Mouse (Mus musculus): Measurements from ENCODE around the gene Ckm. TPM values are rescaled to one million over a fixed set of nuclear protein-coding genes. Genes with fewer than 3 reads are reported as not detected.
A peak's percentile ranks its signal among the peaks of the same experiment; 100 is the strongest.

Gene Ckm
- total and polyA plus RNA-seq, 3 experiments, result not detected

- Histone ChIP-seq H3K9ac (ENCODE audit: control insufficient read depth, low read depth, low read length, poor library complexity, severe bottlenecking) (no peak overlapping the region), H3K27ac (ENCODE audit: control insufficient read depth, low read depth, low read length) (no peak overlapping the region), H3K79me2 (ENCODE audit: control insufficient read depth, insufficient read depth, low read length, poor library complexity) (no peaks in the 10 kb centered on the region), H3K36me3 (ENCODE audit: control insufficient read depth in 1 of 2, insufficient read depth in 2 of 2, low read length in 2 of 2) (no peaks in the 10 kb centered on the region; a peak in 1 of 4 replicates), H3K27me3 (ENCODE audit: control insufficient read depth in 1 of 2, insufficient read depth in 2 of 2, low read length in 2 of 2) (no peaks in the 10 kb centered on the region), H3K4me1 (ENCODE audit: control insufficient read depth in 1 of 2, insufficient read depth in 2 of 2, low read length in 2 of 2) (no peaks in the 10 kb centered on the region), H3K4me3 (ENCODE audit: control insufficient read depth in 1 of 2, insufficient read depth in 1 of 2, low read depth in 2 of 2, low read length in 2 of 2) (no peak overlapping the region), H3K9me3 (replicated peaks; ENCODE audit: insufficient read depth, low read length) (no peaks in the 10 kb centered on the region)
- DNase-seq (ENCODE audit: low read depth, low spot score), result no peak
- no peak for TF ChIP-seq MAX (IDR thresholded peaks at IDR 0.05; ENCODE audit: low read length)
Measured at GRCm38 (mm10) chr7:19394484-19394883, 10.1 kb upstream of the Ckm start.

- no peaks in the 10 kb centered on the region for H3K27me3 ChIP-seq (ENCODE audit: control insufficient read depth in 1 of 2, insufficient read depth in 2 of 2, low read length in 2 of 2)
- H3K79me2 ChIP-seq (ENCODE audit: control insufficient read depth, insufficient read depth, low read length, poor library complexity), result no peaks in the 10 kb centered on the region
- H3K4me1 ChIP-seq (ENCODE audit: control insufficient read depth in 1 of 2, insufficient read depth in 2 of 2, low read length in 2 of 2), result peaks cover 0 to 11% of the 10 kb centered on the region in 2 experiments; a peak in 3 of 4 replicates
- H3K36me3 ChIP-seq (ENCODE audit: control insufficient read depth in 1 of 2, insufficient read depth in 2 of 2, low read length in 2 of 2), result no peaks in the 10 kb centered on the region; a peak in 1 of 4 replicates
- H3K27ac ChIP-seq (ENCODE audit: control insufficient read depth, low read depth, low read length), result no peak overlapping the region
- TF ChIP-seq POLR2A (IDR thresholded peaks at IDR 0.05; ENCODE audit: control insufficient read depth in 1 of 2, insufficient read depth in 1 of 2, low read depth in 1 of 2, low read length in 2 of 2, poor library complexity in 1 of 2), result no peak
- TF ChIP-seq RCOR1 (IDR thresholded peaks at IDR 0.05; ENCODE audit: low read depth, low read length), result no peak
- no peak for TF ChIP-seq TAL1 (IDR thresholded peaks at IDR 0.05; ENCODE audit: low read length)
- no peak for TF ChIP-seq SMC3 (IDR thresholded peaks at IDR 0.05; ENCODE audit: low read depth, low read length)
- no peak for TF ChIP-seq ZC3H11A (IDR thresholded peaks at IDR 0.05; ENCODE audit: low read depth, low read length)
- TF ChIP-seq GABPA (IDR thresholded peaks at IDR 0.05; ENCODE audit: low read depth, low read length), result no peak
- no peak for TF ChIP-seq E2F4 (IDR thresholded peaks at IDR 0.05; ENCODE audit: borderline replicate concordance, low read depth, low read length)
- peak; percentile 42 for DNase-seq (ENCODE audit: low read depth, low spot score)
- no peak overlapping the region for H3K9ac ChIP-seq (ENCODE audit: control insufficient read depth, low read depth, low read length, poor library complexity, severe bottlenecking)
- H3K9me3 ChIP-seq (replicated peaks; ENCODE audit: insufficient read depth, low read length), result no peaks in the 10 kb centered on the region
- H3K4me3 ChIP-seq (ENCODE audit: control insufficient read depth in 1 of 2, insufficient read depth in 1 of 2, low read depth in 2 of 2, low read length in 2 of 2), result peak overlapping the region; percentile 7 to 47; a peak in 2 of 4 replicates
Measured at GRCm38 (mm10) chr7:19399496-19400280, 4.9 kb upstream of the Ckm start.

- H3K36me3 ChIP-seq (ENCODE audit: control insufficient read depth in 1 of 2, insufficient read depth in 2 of 2, low read length in 2 of 2), result no peaks in the 10 kb centered on the region; a peak in 1 of 4 replicates
- H3K27ac ChIP-seq (ENCODE audit: control insufficient read depth, low read depth, low read length), result no peak overlapping the region
- H3K4me3 ChIP-seq (ENCODE audit: control insufficient read depth in 1 of 2, insufficient read depth in 1 of 2, low read depth in 2 of 2, low read length in 2 of 2), result no peak overlapping the region
- peaks cover 0 to 13% of the 10 kb centered on the region in 2 experiments; a peak in 3 of 4 replicates for H3K4me1 ChIP-seq (ENCODE audit: control insufficient read depth in 1 of 2, insufficient read depth in 2 of 2, low read length in 2 of 2)
- no peaks in the 10 kb centered on the region for H3K9me3 ChIP-seq (replicated peaks; ENCODE audit: insufficient read depth, low read length)
- no peak overlapping the region for H3K9ac ChIP-seq (ENCODE audit: control insufficient read depth, low read depth, low read length, poor library complexity, severe bottlenecking)
- DNase-seq (ENCODE audit: low read depth, low spot score), result no peak
- H3K27me3 ChIP-seq (ENCODE audit: control insufficient read depth in 1 of 2, insufficient read depth in 2 of 2, low read length in 2 of 2), result no peaks in the 10 kb centered on the region
- TF ChIP-seq CTCF (IDR thresholded peaks at IDR 0.05 in 2 of 3, conservative IDR thresholded peaks at IDR 0.05 in 1 of 3; ENCODE audit: control insufficient read depth in 1 of 3, insufficient read depth in 1 of 3, low read depth in 2 of 3, low read length in 3 of 3, poor library complexity in 1 of 3, severe bottlenecking in 1 of 3) (peak in 1 of 3 experiments; percentile 20; a peak in 1 of 6 replicates), USF2 (IDR thresholded peaks at IDR 0.05; ENCODE audit: borderline replicate concordance in 1 of 2, insufficient read depth in 1 of 2, low read depth in 1 of 2, low read length in 2 of 2) (no peak)
- H3K79me2 ChIP-seq (ENCODE audit: control insufficient read depth, insufficient read depth, low read length, poor library complexity), result no peaks in the 10 kb centered on the region; the same call in 1 of the 2 replicates
Measured at GRCm38 (mm10) chr7:19400946-19401345, 3.6 kb upstream of the Ckm start.
